Mouse (Mus musculus) heart, postnatal 0 days (tissue): ENCODE measurements around the gene Atg4d.

Source experiments
- CTCF ChIP-seq: IDR thresholded peaks from 2 replicates; pipeline ENCODE4 v1.5.1; 2016; ENCODE audit warnings: antibody characterized with exemption, control low read depth, low read depth
- EP300 ChIP-seq: IDR thresholded peaks from 2 replicates; pipeline ENCODE4 v1.6.1; 2016; ENCODE audit warnings: antibody characterized with exemption, low read depth

- TF ChIP-seq CTCF, result no peak
- no peak for TF ChIP-seq EP300
Observed at GRCm38 (mm10) chr9:21274336-21274735, 9.2 kb downstream of the Atg4d start.
